Mouse (Mus musculus) gastrocnemius, adult 8-10 months (tissue): ENCODE measurements around the gene Eef1a2. TPM values are rescaled to one million over a fixed set of nuclear protein-coding genes. Genes with fewer than 3 reads are reported as not detected.
"Not testable (repeated sequence)": the region's sequence is repeated elsewhere in the genome, so short reads cannot be mapped to it uniquely, and the experiment has no call there.

Source experiments
- DNase-seq, 2 experiments: peaks; one replicate each; pipeline ENCODE4 v3.0.0; 2022; ENCODE audit warnings: low spot score in 2 of 2
- total RNA-seq, 4 experiments: library from RNA; stranded (reverse); gene quantifications; 2 replicates each; pipeline ENCODE4 v1.2.4; 2022

Eef1a2 gene
- total RNA-seq: 1,000 to 10,000 TPM; 1,913 to 2,067 (median 2,007) TPM

GRCm38 (mm10) chr2:181156248-181157121 lies at the start of gene Eef1a2:
Gene Eef1a2 (minus strand): TSS chr2:181157014.
- DNase-seq: peak; percentile 47 to 63

GRCm38 (mm10) chr2:181206118-181206517 lies 49.3 kb upstream of the Eef1a2 start:
- no peak for DNase-seq

- DNase-seq: no peak
These were observed 48.9 kb upstream of the Eef1a2 start for GRCm38 (mm10) chr2:181205678-181206077.

GRCm38 (mm10) chr2:181202886-181203285 lies 46.1 kb upstream of the Eef1a2 start:
- DNase-seq: no peak

- no peak for DNase-seq
These were observed 45.6 kb upstream of the Eef1a2 start, which contains the start of gene Ptk6 for GRCm38 (mm10) chr2:181202422-181202821. Gene Ptk6 (minus strand): TSS chr2:181202789.

GRCm38 (mm10) chr2:181201606-181202005 lies 44.8 kb upstream of the Eef1a2 start:
- DNase-seq: no peak

GRCm38 (mm10) chr2:181196628-181197300 lies 40.0 kb upstream of the Eef1a2 start:
- no peak for DNase-seq

- DNase-seq: no peak
These were observed 36.2 kb upstream of the Eef1a2 start for GRCm38 (mm10) chr2:181193044-181193443.

GRCm38 (mm10) chr2:181191936-181192335 lies 35.1 kb upstream of the Eef1a2 start:
- DNase-seq: no peak

- not testable (repeated sequence) for DNase-seq
These were observed 34.6 kb upstream of the Eef1a2 start for GRCm38 (mm10) chr2:181191385-181191784.

GRCm38 (mm10) chr2:181189321-181189720 lies 32.5 kb upstream of the Eef1a2 start:
- DNase-seq: no peak

GRCm38 (mm10) chr2:181188681-181189080 lies 31.9 kb upstream of the Eef1a2 start:
- DNase-seq: no peak

- peak; percentile 88 to 93 for DNase-seq
These were observed 30.5 kb upstream of the Eef1a2 start, which contains the start of gene Ppdpf for GRCm38 (mm10) chr2:181187121-181188000. Gene Ppdpf (plus strand): TSS chr2:181187247.

- DNase-seq: peak; percentile 78 to 80
These were observed 29.8 kb upstream of the Eef1a2 start for GRCm38 (mm10) chr2:181186635-181187034.

GRCm38 (mm10) chr2:181180898-181181297 lies 24.1 kb upstream of the Eef1a2 start:
- no peak for DNase-seq

GRCm38 (mm10) chr2:181178471-181178870 lies 21.7 kb upstream of the Eef1a2 start:
- no peak for DNase-seq

GRCm38 (mm10) chr2:181178015-181178414 lies 21.2 kb upstream of the Eef1a2 start:
- DNase-seq: no peak

- no peak for DNase-seq
These were observed 17.8 kb upstream of the Eef1a2 start for GRCm38 (mm10) chr2:181174646-181175045.

GRCm38 (mm10) chr2:181166469-181166868 lies 9.7 kb upstream of the Eef1a2 start:
- no peak for DNase-seq

GRCm38 (mm10) chr2:181160821-181161220 lies 4.0 kb upstream of the Eef1a2 start:
- no peak for DNase-seq

- no peak for DNase-seq
These were observed 3.0 kb upstream of the Eef1a2 start for GRCm38 (mm10) chr2:181159771-181160170.
